Mouse (Mus musculus): ENCODE data around the gene Gapvd1. TPM values are rescaled to one million over a fixed set of nuclear protein-coding genes. Genes with fewer than 3 reads are reported as not detected.
"Not testable (repeated sequence)": the region's sequence is repeated elsewhere in the genome, so short reads cannot be mapped to it uniquely, and the experiment has no call there.

The Gapvd1 gene
- 61.2 and 62.7 TPM in 2 replicates for polyA plus RNA-seq (2015; fragmentation: Nextera tagmentation; extraction: Ambion mirVana)

GRCm38 (mm10) chr2:34754551-34755358 lies at the start of gene Gapvd1:
TSS of gene Gapvd1 (minus strand) at chr2:34755232.
- ATAC-seq (replicated peaks; ENCODE audit: extremely low read depth, insufficient read depth, low FRiP score), result no peak
- no peaks in the 10 kb centered on the region for H3K27me3 ChIP-seq (ENCODE audit: control insufficient read depth, insufficient read depth, low read length)
- peak within 1 kb of the TSS; percentile 95 for H3K27ac ChIP-seq (ENCODE audit: low read length)
- WGBS, result 2% methylated on average over 14 of the region's 14 CpGs
- no peaks in the 10 kb centered on the region for H3K9me3 ChIP-seq (replicated peaks; ENCODE audit: control insufficient read depth, low read length)
- H3K4me3 ChIP-seq (ENCODE audit: low read length), result peak within 1 kb of the TSS; percentile 94
- no peaks in the 10 kb centered on the region for H3K36me3 ChIP-seq (ENCODE audit: control insufficient read depth, insufficient read depth)
- peak within 1 kb of the TSS; percentile 97 for H3K9ac ChIP-seq (ENCODE audit: low read length)
- peak within 1 kb of the TSS; percentile 82 for H3K4me2 ChIP-seq (ENCODE audit: low read depth, low read length)
- peaks cover 11% of the 10 kb centered on the region for H3K4me1 ChIP-seq (ENCODE audit: control insufficient read depth, insufficient read depth, low read length)

- Histone ChIP-seq H3K4me2 (ENCODE audit: low read depth, low read length) (no peak overlapping the region), H3K9me3 (replicated peaks; ENCODE audit: control insufficient read depth, low read length) (no peaks in the 10 kb centered on the region)
- WGBS, result 30% methylated on average over 1 of the region's 1 CpGs
These were observed 49.8 kb upstream of the Gapvd1 start for GRCm38 (mm10) chr2:34804815-34805214.

GRCm38 (mm10) chr2:34804172-34804571 lies 49.1 kb upstream of the Gapvd1 start:
- Histone ChIP-seq H3K9me3 (replicated peaks; ENCODE audit: control insufficient read depth, low read length) (no peaks in the 10 kb centered on the region), H3K4me3 (ENCODE audit: low read length) (no peak overlapping the region), H3K27ac (ENCODE audit: low read length) (no peak overlapping the region), H3K36me3 (ENCODE audit: control insufficient read depth, insufficient read depth) (peaks cover 15% of the 10 kb centered on the region), H3K9ac (ENCODE audit: low read length) (no peak overlapping the region), H3K4me1 (ENCODE audit: control insufficient read depth, insufficient read depth, low read length) (peaks cover 25% of the 10 kb centered on the region), H3K27me3 (ENCODE audit: control insufficient read depth, insufficient read depth, low read length) (no peaks in the 10 kb centered on the region), H3K4me2 (ENCODE audit: low read depth, low read length) (no peak overlapping the region)
- no peak for ATAC-seq (replicated peaks; ENCODE audit: extremely low read depth, insufficient read depth, low FRiP score)
- 95% methylated on average over 2 of the region's 2 CpGs for WGBS

More at GRCm38 (mm10) chr2:34804815-34805214, 49.8 kb upstream of the Gapvd1 start:
- H3K4me3 ChIP-seq (ENCODE audit: low read length), result no peak overlapping the region
- peaks cover 15% of the 10 kb centered on the region for H3K36me3 ChIP-seq (ENCODE audit: control insufficient read depth, insufficient read depth)
- H3K9ac ChIP-seq (ENCODE audit: low read length), result no peak overlapping the region
- no peaks in the 10 kb centered on the region for H3K27me3 ChIP-seq (ENCODE audit: control insufficient read depth, insufficient read depth, low read length)
- peaks cover 24% of the 10 kb centered on the region for H3K4me1 ChIP-seq (ENCODE audit: control insufficient read depth, insufficient read depth, low read length)
- no peak overlapping the region for H3K27ac ChIP-seq (ENCODE audit: low read length)
- no peak for ATAC-seq (replicated peaks; ENCODE audit: extremely low read depth, insufficient read depth, low FRiP score)

- no peak overlapping the region for H3K9ac ChIP-seq (ENCODE audit: low read length)
- no peak for ATAC-seq (replicated peaks; ENCODE audit: extremely low read depth, insufficient read depth, low FRiP score)
- H3K4me3 ChIP-seq (ENCODE audit: low read length), result peak overlapping the region; percentile 22; the same call in 1 of the 2 replicates
- H3K4me1 ChIP-seq (ENCODE audit: control insufficient read depth, insufficient read depth, low read length), result peaks cover 30% of the 10 kb centered on the region
- H3K27ac ChIP-seq (ENCODE audit: low read length), result no peak overlapping the region
- no peaks in the 10 kb centered on the region for H3K27me3 ChIP-seq (ENCODE audit: control insufficient read depth, insufficient read depth, low read length)
- H3K4me2 ChIP-seq (ENCODE audit: low read depth, low read length), result peak overlapping the region; percentile 49; the same call in 1 of the 2 replicates
- H3K36me3 ChIP-seq (ENCODE audit: control insufficient read depth, insufficient read depth), result peaks cover 12% of the 10 kb centered on the region
- 76% methylated on average over 3 of the region's 3 CpGs for WGBS
- H3K9me3 ChIP-seq (replicated peaks; ENCODE audit: control insufficient read depth, low read length), result no peaks in the 10 kb centered on the region
These were observed 48.7 kb upstream of the Gapvd1 start for GRCm38 (mm10) chr2:34803746-34804145.

GRCm38 (mm10) chr2:34802565-34803245 lies 47.7 kb upstream of the Gapvd1 start:
- H3K4me1 ChIP-seq (ENCODE audit: control insufficient read depth, insufficient read depth, low read length), result peaks cover 34% of the 10 kb centered on the region
- WGBS, result 0% methylated on average over 31 of the region's 32 CpGs
- H3K36me3 ChIP-seq (ENCODE audit: control insufficient read depth, insufficient read depth); H3K9me3 ChIP-seq (replicated peaks; ENCODE audit: control insufficient read depth, low read length); H3K27me3 ChIP-seq (ENCODE audit: control insufficient read depth, insufficient read depth, low read length): not testable (repeated sequence)
- peak; percentile 62 for ATAC-seq (replicated peaks; ENCODE audit: extremely low read depth, insufficient read depth, low FRiP score)
- peak overlapping the region; percentile 76 for H3K4me3 ChIP-seq (ENCODE audit: low read length)
- peak overlapping the region; percentile 92 for H3K9ac ChIP-seq (ENCODE audit: low read length)
- peak overlapping the region; percentile 82 for H3K4me2 ChIP-seq (ENCODE audit: low read depth, low read length)
- H3K27ac ChIP-seq (ENCODE audit: low read length), result peak overlapping the region; percentile 92

GRCm38 (mm10) chr2:34801516-34802482 lies 46.8 kb upstream of the Gapvd1 start:
- no peaks in the 10 kb centered on the region for H3K27me3 ChIP-seq (ENCODE audit: control insufficient read depth, insufficient read depth, low read length)
- ATAC-seq (replicated peaks; ENCODE audit: extremely low read depth, insufficient read depth, low FRiP score), result peak; percentile 96
- WGBS, result 6% methylated on average over 39 of the region's 39 CpGs
- peak overlapping the region; percentile 76 for H3K4me3 ChIP-seq (ENCODE audit: low read length)
- H3K9ac ChIP-seq (ENCODE audit: low read length), result peak overlapping the region; percentile 92
- H3K4me2 ChIP-seq (ENCODE audit: low read depth, low read length), result peak overlapping the region; percentile 50
- no peaks in the 10 kb centered on the region for H3K9me3 ChIP-seq (replicated peaks; ENCODE audit: control insufficient read depth, low read length)
- peaks cover 6% of the 10 kb centered on the region for H3K36me3 ChIP-seq (ENCODE audit: control insufficient read depth, insufficient read depth)
- peak overlapping the region; percentile 92 for H3K27ac ChIP-seq (ENCODE audit: low read length)
- peaks cover 31% of the 10 kb centered on the region for H3K4me1 ChIP-seq (ENCODE audit: control insufficient read depth, insufficient read depth, low read length)

- no peaks in the 10 kb centered on the region for H3K9me3 ChIP-seq (replicated peaks; ENCODE audit: control insufficient read depth, low read length)
- no peak overlapping the region; the same call in 1 of the 2 replicates for H3K9ac ChIP-seq (ENCODE audit: low read length)
- peak overlapping the region; percentile 94 for H3K4me2 ChIP-seq (ENCODE audit: low read depth, low read length)
- H3K27ac ChIP-seq (ENCODE audit: low read length), result peak overlapping the region; percentile 78
- peaks cover 4% of the 10 kb centered on the region for H3K36me3 ChIP-seq (ENCODE audit: control insufficient read depth, insufficient read depth)
- no peak for ATAC-seq (replicated peaks; ENCODE audit: extremely low read depth, insufficient read depth, low FRiP score)
- 61% methylated on average over 7 of the region's 7 CpGs for WGBS
- H3K4me3 ChIP-seq (ENCODE audit: low read length), result peak overlapping the region; percentile 86
- peaks cover 31% of the 10 kb centered on the region for H3K4me1 ChIP-seq (ENCODE audit: control insufficient read depth, insufficient read depth, low read length)
- no peaks in the 10 kb centered on the region for H3K27me3 ChIP-seq (ENCODE audit: control insufficient read depth, insufficient read depth, low read length)
These were observed 45.3 kb upstream of the Gapvd1 start for GRCm38 (mm10) chr2:34800371-34800770.

GRCm38 (mm10) chr2:34799357-34800256 lies 44.6 kb upstream of the Gapvd1 start, which contains the start of gene Rabepk:
TSS of gene Rabepk (minus strand) at chr2:34799912.
- no peaks in the 10 kb centered on the region for H3K27me3 ChIP-seq (ENCODE audit: control insufficient read depth, insufficient read depth, low read length)
- no peaks in the 10 kb centered on the region for H3K9me3 ChIP-seq (replicated peaks; ENCODE audit: control insufficient read depth, low read length)
- peak within 1 kb of the TSS; percentile 78 for H3K27ac ChIP-seq (ENCODE audit: low read length)
- peaks cover 27% of the 10 kb centered on the region for H3K4me1 ChIP-seq (ENCODE audit: control insufficient read depth, insufficient read depth, low read length)
- 2% methylated on average over 44 of the region's 44 CpGs for WGBS
- ATAC-seq (replicated peaks; ENCODE audit: extremely low read depth, insufficient read depth, low FRiP score), result peak; percentile 75
- peaks cover 9% of the 10 kb centered on the region for H3K36me3 ChIP-seq (ENCODE audit: control insufficient read depth, insufficient read depth)
- H3K4me2 ChIP-seq (ENCODE audit: low read depth, low read length), result peak within 1 kb of the TSS; percentile 94
- H3K9ac ChIP-seq (ENCODE audit: low read length), result peak within 1 kb of the TSS; percentile 89
- H3K4me3 ChIP-seq (ENCODE audit: low read length), result peak within 1 kb of the TSS; percentile 86

Measured in heart, embryonic 16.5 days (tissue).